Mouse (Mus musculus) adrenal gland, postnatal 10 days (tissue): ENCODE results near the gene Ugt1a10. TPM values are rescaled to one million over a fixed set of nuclear protein-coding genes. Genes with fewer than 3 reads are reported as not detected.
"Not testable (repeated sequence)": the region's sequence is repeated elsewhere in the genome, so short reads cannot be mapped to it uniquely, and the experiment has no call there.

Source experiments
- DNase-seq: peaks from one replicate; pipeline ENCODE4 v3.0.0; 2021; ENCODE audit warnings: mixed read lengths
- total RNA-seq, 2 experiments: library from RNA; stranded (reverse); gene quantifications; 2 replicates each; pipeline ENCODE4 v1.2.3; 2021

The Ugt1a10 gene
- total RNA-seq, 2 experiments from 2014 or later = 2.8 to 7.9 TPM

GRCm38 (mm10) chr1:88215466-88216380 lies 160.5 kb downstream of the Ugt1a10 start:
- no peak for DNase-seq

GRCm38 (mm10) chr1:88216551-88216950 lies 161.4 kb downstream of the Ugt1a10 start:
- no peak for DNase-seq

GRCm38 (mm10) chr1:88217144-88217543 lies 162.0 kb downstream of the Ugt1a10 start:
- DNase-seq = no peak

- DNase-seq = no peak
Observed at GRCm38 (mm10) chr1:88217576-88217975, 162.4 kb downstream of the Ugt1a10 start.

- peak; percentile 11 for DNase-seq
Observed at GRCm38 (mm10) chr1:88218051-88218450, 162.9 kb downstream of the Ugt1a10 start.

GRCm38 (mm10) chr1:88218591-88218990 lies 163.4 kb downstream of the Ugt1a10 start:
- DNase-seq = no peak

GRCm38 (mm10) chr1:88219054-88219453 lies 163.9 kb downstream of the Ugt1a10 start:
- no peak for DNase-seq

GRCm38 (mm10) chr1:88220336-88220735 lies 165.1 kb downstream of the Ugt1a10 start:
- no peak for DNase-seq

- DNase-seq = no peak
Observed at GRCm38 (mm10) chr1:88222216-88222615, 167.0 kb downstream of the Ugt1a10 start.

- not testable (repeated sequence) for DNase-seq
Observed at GRCm38 (mm10) chr1:88223011-88223515, 167.9 kb downstream of the Ugt1a10 start.

GRCm38 (mm10) chr1:88223591-88223990 lies 168.4 kb downstream of the Ugt1a10 start:
- DNase-seq = peak; percentile 34

GRCm38 (mm10) chr1:88224029-88224776 lies 169.0 kb downstream of the Ugt1a10 start:
- DNase-seq = peak; percentile 74

- peak; percentile 7 for DNase-seq
Observed at GRCm38 (mm10) chr1:88225301-88225700, 170.1 kb downstream of the Ugt1a10 start.

- no peak for DNase-seq
Observed at GRCm38 (mm10) chr1:88225741-88226140, 170.6 kb downstream of the Ugt1a10 start.

- no peak for DNase-seq
Observed at GRCm38 (mm10) chr1:88226670-88227379, 171.6 kb downstream of the Ugt1a10 start, which contains the start of gene Mroh2a. Mroh2a (plus strand) TSS chr1:88226986.

GRCm38 (mm10) chr1:88227482-88227881 lies 172.3 kb downstream of the Ugt1a10 start:
- no peak for DNase-seq

- no peak for DNase-seq
Observed at GRCm38 (mm10) chr1:88228121-88228520, 172.9 kb downstream of the Ugt1a10 start.

GRCm38 (mm10) chr1:88229566-88229965 lies 174.4 kb downstream of the Ugt1a10 start:
- no peak for DNase-seq

GRCm38 (mm10) chr1:88229986-88230385 lies 174.8 kb downstream of the Ugt1a10 start:
- no peak for DNase-seq

- no peak for DNase-seq
Observed at GRCm38 (mm10) chr1:88230421-88230820, 175.2 kb downstream of the Ugt1a10 start.

- DNase-seq = no peak
Observed at GRCm38 (mm10) chr1:88230981-88231802, 176.0 kb downstream of the Ugt1a10 start.
